Mouse (Mus musculus) WW6 (cell line): ENCODE results near the gene Kctd20.

Source experiments
- DNase-seq: peaks from one replicate; pipeline ENCODE4 v3.0.0-alpha.2; 2013; ENCODE audit warnings: low read depth, low spot score

The Kctd20 gene

GRCm38 (mm10) chr17:28931436-28932211 is 20.1 kb upstream of the Kctd20 start:
- DNase-seq, result no peak

- no peak for DNase-seq
Measured at GRCm38 (mm10) chr17:28932274-28932673, 19.5 kb upstream of the Kctd20 start.

GRCm38 (mm10) chr17:28934120-28934916 is 17.4 kb upstream of the Kctd20 start:
- no peak for DNase-seq

- no peak for DNase-seq
Measured at GRCm38 (mm10) chr17:28936133-28936532, 15.6 kb upstream of the Kctd20 start.

GRCm38 (mm10) chr17:28936622-28937345 is 15.0 kb upstream of the Kctd20 start:
- no peak for DNase-seq

GRCm38 (mm10) chr17:28940776-28941555 is 10.8 kb upstream of the Kctd20 start:
- no peak for DNase-seq

GRCm38 (mm10) chr17:28942101-28942500 is 9.6 kb upstream of the Kctd20 start:
- DNase-seq, result peak; percentile 40

- no peak for DNase-seq
Measured at GRCm38 (mm10) chr17:28943740-28944139, 8.0 kb upstream of the Kctd20 start, which contains the start of gene Pxt1. Gene Pxt1 (minus strand): TSS chr17:28943840.

- no peak for DNase-seq
Measured at GRCm38 (mm10) chr17:28944481-28944880, 7.3 kb upstream of the Kctd20 start.

- no peak for DNase-seq
Measured at GRCm38 (mm10) chr17:28947011-28947939, 4.5 kb upstream of the Kctd20 start.

GRCm38 (mm10) chr17:28948661-28949060 is 3.1 kb upstream of the Kctd20 start:
- DNase-seq, result no peak

- DNase-seq, result no peak
Measured at GRCm38 (mm10) chr17:28950751-28951150, 999 bp upstream of the Kctd20 start.

- DNase-seq, result no peak
Measured at GRCm38 (mm10) chr17:28953251-28953650, 1.5 kb downstream of the Kctd20 start.

GRCm38 (mm10) chr17:28954416-28954815 is 2.7 kb downstream of the Kctd20 start:
- no peak for DNase-seq

GRCm38 (mm10) chr17:28960597-28960996 is 8.8 kb downstream of the Kctd20 start:
- DNase-seq, result no peak

GRCm38 (mm10) chr17:28961596-28961995 is 9.8 kb downstream of the Kctd20 start:
- DNase-seq, result no peak

GRCm38 (mm10) chr17:28967021-28967610 is 15.4 kb downstream of the Kctd20 start:
- DNase-seq, result no peak

- no peak for DNase-seq
Measured at GRCm38 (mm10) chr17:28970122-28970521, 18.4 kb downstream of the Kctd20 start.

GRCm38 (mm10) chr17:28979091-28979490 is 27.3 kb downstream of the Kctd20 start:
- DNase-seq, result no peak

GRCm38 (mm10) chr17:28981081-28981480 is 29.3 kb downstream of the Kctd20 start:
- no peak for DNase-seq
